Mouse (Mus musculus) liver, postnatal 0 days (tissue): ENCODE measurements around the gene Myo1d. TPM values are rescaled to one million over a fixed set of nuclear protein-coding genes. Genes with fewer than 3 reads are reported as not detected.

Source experiments
- ATAC-seq: fragments of 200-750 bp; cut with Nextera tagmentation; 2 replicates; pipeline ENCODE4 v1.8.0; 2017; ENCODE audit warnings: mild to moderate bottlenecking, moderate library complexity
- DNase-seq: peaks from one replicate; pipeline ENCODE4 v3.0.0-alpha.2; 2016
- H3K27ac ChIP-seq: fragments of 300-500 bp; sonication (generic); 2 replicates; pipeline ENCODE4 v1.5.1; 2014; ENCODE audit warnings: antibody characterized with exemption, moderate library complexity, mild to moderate bottlenecking, low read depth
- H3K27me3 ChIP-seq: fragments of 300-500 bp; sonication (generic); 2 replicates; pipeline ENCODE4 v1.6.1; 2014; ENCODE audit warnings: low read length, control low read depth, mixed read lengths; ENCODE audit not compliant: insufficient read depth
- H3K36me3 ChIP-seq: fragments of 300-500 bp; sonication (generic); replicated peaks from 2 replicates; pipeline ENCODE4 v1.6.1; 2014; ENCODE audit warnings: mild to moderate bottlenecking, control low read depth, low read length, moderate library complexity, mixed read lengths; ENCODE audit not compliant: insufficient read depth
- H3K4me1 ChIP-seq: fragments of 300-500 bp; sonication (generic); 2 replicates; pipeline ENCODE4 v1.6.1; 2014; ENCODE audit warnings: antibody characterized with exemption, mild to moderate bottlenecking, control low read depth; ENCODE audit not compliant: insufficient read depth
- H3K4me2 ChIP-seq: fragments of 300-500 bp; sonication (generic); 2 replicates; pipeline ENCODE4 v1.6.1; 2014; ENCODE audit warnings: low read depth, mild to moderate bottlenecking, low read length, moderate library complexity, mixed read lengths
- H3K4me3 ChIP-seq: fragments of 300-500 bp; sonication (generic); 2 replicates; pipeline ENCODE4 v1.5.1; 2014; ENCODE audit warnings: low read depth, low read length
- H3K9ac ChIP-seq: fragments of 300-500 bp; sonication (generic); replicated peaks from 2 replicates; pipeline ENCODE4 v1.6.1; 2014; ENCODE audit warnings: mild to moderate bottlenecking, moderate library complexity
- H3K9me3 ChIP-seq: fragments of 300-500 bp; sonication (generic); 2 replicates; pipeline ENCODE4 v1.6.1; 2016; ENCODE audit warnings: mild to moderate bottlenecking, control low read depth, low read length, mixed read lengths
- CTCF ChIP-seq: sonication (generic); IDR thresholded peaks from 2 replicates; pipeline ENCODE4 v1.5.1; 2016; ENCODE audit warnings: antibody characterized with exemption, low read depth
- EP300 ChIP-seq: IDR thresholded peaks from 2 replicates; pipeline ENCODE4 v1.6.1; 2016; ENCODE audit warnings: antibody characterized with exemption, low read depth, mild to moderate bottlenecking
- WGBS: fragments of 180-500 bp; shearing (Covaris S2); extraction: QIAGEN DNeasy Blood & Tissue Kit; methylation state at CpG from one replicate; pipeline ENCODE4 v1.1.7; 2014; ENCODE audit not compliant: insufficient replicate concordance; 5-methylcytosine and 5-hydroxymethylcytosine counted together
- polyA plus RNA-seq: library from polyadenylated mRNA; unstranded; fragments of >200 nt; fragmentation: Nextera tagmentation; extraction: Ambion mirVana; gene quantifications from 2 replicates; pipeline ENCODE4 v1.2.1, GENCODE M21; 2015

Myo1d gene
- polyA plus RNA-seq, 1 experiment from 2014 or later, result 4.6 TPM

DNA sequence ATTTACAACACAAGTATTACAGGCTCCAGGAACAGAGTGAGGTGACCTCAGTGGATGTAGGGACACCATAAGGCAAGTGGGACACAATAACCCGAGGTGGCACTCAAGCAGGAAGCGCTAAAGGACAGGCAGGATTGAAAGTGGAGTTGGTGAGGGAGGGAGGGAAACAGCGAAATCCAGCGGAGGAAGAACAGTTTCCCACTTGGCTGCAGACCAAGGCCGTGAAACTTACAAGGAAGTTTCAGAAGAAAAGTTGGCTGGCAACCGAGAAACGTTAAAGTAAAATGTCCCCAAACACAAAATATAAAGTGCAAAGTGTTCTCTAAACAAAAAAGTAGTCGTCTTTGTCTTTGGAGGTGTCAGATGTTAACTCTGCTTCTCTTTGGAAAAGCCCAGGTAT, 15.6 kb upstream of the Myo1d start:
- ATAC-seq (no peak), DNase-seq (no peak)
- peaks cover 6% of the 10 kb centered on the region; the same call in 1 of the 2 replicates for H3K4me1 ChIP-seq
- no peak overlapping the region for H3K27ac ChIP-seq
- H3K4me2 ChIP-seq, result no peak overlapping the region
- H3K36me3 ChIP-seq, result no peaks in the 10 kb centered on the region
- H3K9me3 ChIP-seq, result no peaks in the 10 kb centered on the region
- TF ChIP-seq EP300, result no peak
- TF ChIP-seq CTCF, result no peak
- H3K9ac ChIP-seq, result no peak overlapping the region
- 68% methylated on average over 8 of the region's 8 CpGs for WGBS
- no peaks in the 10 kb centered on the region for H3K27me3 ChIP-seq
- no peak overlapping the region for H3K4me3 ChIP-seq

DNA sequence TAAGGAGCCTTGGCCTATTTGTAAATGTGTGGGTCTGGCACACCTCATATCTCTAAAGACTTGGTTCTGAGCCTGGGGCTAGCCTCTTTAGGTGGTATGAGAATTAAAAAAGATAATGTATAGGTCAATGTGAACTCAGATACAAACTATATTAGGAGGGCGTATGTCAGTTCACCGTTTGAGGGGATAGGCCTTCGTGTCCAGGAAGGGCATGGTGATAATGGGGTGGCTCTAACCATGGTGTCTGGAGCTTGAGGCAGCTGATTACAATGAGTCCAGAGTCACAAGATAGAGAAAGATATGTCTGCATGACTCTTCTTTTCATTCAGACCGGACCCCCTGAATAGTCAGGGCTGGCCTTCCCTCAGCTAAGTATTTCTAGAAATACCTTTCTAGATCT, 14.5 kb upstream of the Myo1d start:
- Histone ChIP-seq H3K27me3 (no peaks in the 10 kb centered on the region), H3K27ac (no peak overlapping the region), H3K9me3 (no peaks in the 10 kb centered on the region), H3K4me3 (no peak overlapping the region), H3K36me3 (no peaks in the 10 kb centered on the region), H3K4me1 (peaks cover 9% of the 10 kb centered on the region), H3K9ac (no peak overlapping the region), H3K4me2 (no peak overlapping the region)
- ATAC-seq, result no peak
- 68% methylated on average over 4 of the region's 4 CpGs for WGBS
- TF ChIP-seq CTCF, result no peak
- TF ChIP-seq EP300, result no peak
- no peak for DNase-seq

DNA sequence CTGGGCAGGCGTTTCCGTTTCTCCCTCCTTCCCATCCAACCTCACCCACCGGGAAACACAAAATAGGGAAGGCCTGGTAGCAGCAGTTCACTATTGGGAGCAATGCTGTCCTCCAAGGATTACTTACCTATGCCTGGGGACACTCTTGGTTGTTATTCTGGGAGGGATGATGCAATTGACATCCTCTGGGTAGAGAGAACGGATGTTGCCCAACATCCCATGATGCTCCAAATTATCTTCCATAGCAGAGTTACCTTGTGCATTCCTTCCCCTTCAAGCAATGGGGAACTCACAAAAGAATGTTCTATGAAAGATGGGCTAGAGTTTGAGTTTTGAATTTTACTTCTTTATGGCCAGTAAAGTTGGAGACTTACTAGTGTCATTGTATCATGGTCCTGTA, 13.6 kb upstream of the Myo1d start:
- Histone ChIP-seq H3K27me3 (no peaks in the 10 kb centered on the region), H3K4me3 (no peak overlapping the region), H3K9me3 (no peaks in the 10 kb centered on the region), H3K4me2 (no peak overlapping the region), H3K36me3 (no peaks in the 10 kb centered on the region), H3K27ac (no peak overlapping the region), H3K4me1 (peaks cover 9% of the 10 kb centered on the region), H3K9ac (no peak overlapping the region)
- TF ChIP-seq CTCF, result no peak
- DNase-seq, result no peak
- 81% methylated on average over 4 of the region's 4 CpGs for WGBS
- no peak for ATAC-seq

DNA sequence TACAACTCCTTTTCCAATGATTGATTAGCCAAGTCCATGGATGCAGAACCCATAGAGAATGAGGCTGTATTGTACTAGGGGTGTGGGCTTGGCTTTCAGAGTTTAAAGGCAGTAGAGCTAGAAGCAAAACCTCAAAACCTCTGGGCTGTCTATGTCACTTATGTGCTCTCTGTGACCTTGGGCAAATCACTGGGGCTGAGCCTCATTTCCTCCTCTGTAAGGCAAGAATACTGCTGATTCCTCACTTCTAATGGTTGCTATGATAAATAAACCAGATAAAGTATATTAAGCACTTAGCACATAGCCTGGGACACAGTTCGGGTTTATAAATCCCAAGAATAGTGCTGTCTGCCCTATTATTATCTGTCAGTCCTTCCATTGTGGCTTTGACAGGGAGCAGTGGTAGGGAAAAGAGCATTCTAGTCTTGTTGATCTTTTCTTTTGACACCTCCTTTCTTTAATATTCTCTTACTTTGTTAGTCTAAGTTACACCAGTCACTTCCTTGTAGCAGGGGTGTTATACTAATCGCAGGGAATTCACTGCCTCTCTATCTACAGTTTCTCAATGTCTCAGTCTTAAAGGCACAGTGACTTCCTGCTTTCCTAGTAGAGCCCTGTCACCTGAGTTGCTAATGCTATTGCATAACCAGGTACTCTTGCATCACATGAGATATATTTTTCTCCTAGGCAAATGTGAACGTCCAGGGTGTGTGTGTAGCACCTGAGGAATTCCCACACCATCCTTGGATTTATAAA, 12.0 kb upstream of the Myo1d start:
- H3K36me3 ChIP-seq, result no peaks in the 10 kb centered on the region

DNA sequence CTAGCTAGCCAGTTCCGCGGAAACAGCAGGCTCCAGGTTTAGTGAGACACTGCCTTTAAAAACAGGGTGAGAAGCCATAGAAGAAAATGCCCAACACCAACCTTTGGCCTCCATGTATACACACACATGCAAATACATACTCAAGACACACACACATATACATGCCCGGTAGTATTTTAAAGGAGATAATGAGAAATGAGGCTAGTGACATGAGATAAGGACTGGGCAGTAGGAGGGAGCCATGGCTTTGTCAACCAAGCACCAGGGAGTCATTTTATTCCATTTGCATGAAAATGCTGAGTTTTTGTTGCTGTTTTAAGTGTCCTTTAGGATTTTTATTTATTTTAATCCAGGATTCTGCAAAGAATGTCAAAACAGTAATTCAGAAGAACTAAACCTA, 10.6 kb upstream of the Myo1d start:
- DNase-seq, result no peak
- 68% methylated on average over 3 of the region's 3 CpGs for WGBS
- no peaks in the 10 kb centered on the region for H3K27me3 ChIP-seq
- no peak overlapping the region for H3K4me3 ChIP-seq
- no peaks in the 10 kb centered on the region for H3K9me3 ChIP-seq
- H3K4me2 ChIP-seq, result no peak overlapping the region
- no peak for ATAC-seq
- no peak for TF ChIP-seq EP300
- TF ChIP-seq CTCF, result no peak
- no peaks in the 10 kb centered on the region for H3K36me3 ChIP-seq
- H3K9ac ChIP-seq, result no peak overlapping the region
- peaks cover 9% of the 10 kb centered on the region for H3K4me1 ChIP-seq
- H3K27ac ChIP-seq, result no peak overlapping the region

More for the DNA sequence above, 12.0 kb upstream of the Myo1d start:
- no peak for DNase-seq
- no peaks in the 10 kb centered on the region for H3K9me3 ChIP-seq
- TF ChIP-seq EP300 (no peak; the same call in 1 of the 2 replicates), CTCF (no peak)
- no peak overlapping the region for H3K4me3 ChIP-seq
- H3K4me2 ChIP-seq, result no peak overlapping the region
- no peak overlapping the region for H3K27ac ChIP-seq
- no peak overlapping the region for H3K9ac ChIP-seq
- ATAC-seq, result peak; percentile 77
- no peaks in the 10 kb centered on the region for H3K27me3 ChIP-seq
- H3K4me1 ChIP-seq, result peaks cover 9% of the 10 kb centered on the region
- 28% methylated on average over 3 of the region's 3 CpGs for WGBS

DNA sequence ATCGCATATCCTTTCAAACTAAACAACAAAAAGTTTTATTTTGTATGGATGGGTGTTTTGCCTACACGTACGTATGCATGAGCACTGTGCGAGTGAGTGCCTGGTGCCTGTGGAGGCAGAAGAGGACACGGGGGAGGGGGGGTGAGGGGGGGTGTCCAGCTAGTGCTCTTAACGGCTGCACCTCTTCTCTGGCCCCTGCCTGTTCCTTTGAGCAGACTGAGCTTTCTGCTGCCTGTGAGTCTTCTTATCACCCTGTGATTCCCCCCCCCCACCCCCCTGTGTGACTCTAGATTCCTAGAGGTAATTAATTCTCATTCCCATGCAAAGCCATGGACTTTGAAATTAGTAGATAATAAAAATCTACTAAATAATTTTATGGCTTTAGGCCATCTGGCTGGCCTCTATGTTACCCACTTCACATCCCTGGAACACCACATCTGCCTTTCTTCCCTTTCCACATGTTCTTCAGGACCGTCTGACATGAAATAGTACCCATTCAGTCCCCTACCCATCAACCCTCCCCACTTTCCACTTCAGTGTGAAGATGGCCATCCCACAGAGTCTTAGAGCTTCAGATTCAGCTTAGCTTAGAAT, 9.9 kb upstream of the Myo1d start:
- TF ChIP-seq EP300 (no peak), CTCF (no peak)
- Histone ChIP-seq H3K27ac (no peak overlapping the region), H3K9ac (no peak overlapping the region), H3K9me3 (no peaks in the 10 kb centered on the region), H3K4me2 (no peak overlapping the region), H3K36me3 (no peaks in the 10 kb centered on the region), H3K4me3 (no peak overlapping the region), H3K4me1 (peaks cover 16% of the 10 kb centered on the region), H3K27me3 (no peaks in the 10 kb centered on the region)
- DNase-seq (no peak), ATAC-seq (no peak)
- 70% methylated on average over 7 of the region's 7 CpGs for WGBS
